Mouse (Mus musculus) olfactory bulb, adult 2 months (tissue): ENCODE results near the gene Fbxl17.

Experiments
- CTCF ChIP-seq: fragments of 200-500 bp; IDR thresholded peaks from 2 replicates; pipeline ENCODE4 v1.5.1; 2012; ENCODE audit warnings: low read depth, mild to moderate bottlenecking, low read length, moderate library complexity; ENCODE audit not compliant: insufficient read depth
- POLR2A ChIP-seq: fragments of 200-500 bp; IDR thresholded peaks from 2 replicates; pipeline ENCODE4 v1.6.1; 2012; ENCODE audit warnings: mild to moderate bottlenecking, low read depth, low read length, moderate library complexity; ENCODE audit not compliant: insufficient read depth

DNA sequence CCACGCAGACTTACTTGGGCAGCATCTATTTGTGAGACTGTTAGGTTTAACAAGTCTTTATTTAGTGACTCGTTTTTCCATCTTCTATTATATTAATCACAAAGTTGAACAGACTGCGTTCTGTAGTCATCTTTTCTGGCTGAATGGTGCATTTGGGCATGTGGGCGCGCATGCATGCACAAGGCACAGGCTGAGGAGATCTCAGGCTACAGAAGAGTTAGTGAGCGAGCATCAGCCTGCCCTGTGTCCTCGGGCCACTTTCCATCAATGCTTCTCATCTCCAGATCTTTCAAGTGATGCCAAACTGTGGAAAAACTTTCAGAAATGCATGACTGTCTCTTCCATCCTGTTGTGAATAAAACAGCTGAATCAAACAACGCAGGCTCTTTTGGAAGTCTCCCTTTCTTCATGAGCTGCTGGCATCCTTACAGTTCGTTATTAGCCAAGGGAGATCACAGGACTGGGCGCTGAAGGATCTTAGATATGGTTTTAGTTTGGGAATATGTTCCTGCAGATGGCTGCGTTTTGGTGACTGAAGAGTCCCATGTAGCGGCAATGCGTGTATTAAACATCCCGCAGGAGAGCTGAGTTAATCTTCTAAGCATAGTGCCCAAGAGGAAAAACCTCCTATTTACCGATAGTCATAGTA lies 442.0 kb downstream of the Fbxl17 start:
- no peak for TF ChIP-seq CTCF
- no peak for TF ChIP-seq POLR2A
